Mouse (Mus musculus) embryo, embryonic 10.5 days (tissue): ENCODE results near the gene Bpifc.

ENCODE experiments used
- DNase-seq: peaks from one replicate; pipeline ENCODE4 v3.0.0-alpha.2; 2015; ENCODE audit warnings: low spot score

The Bpifc gene

DNA sequence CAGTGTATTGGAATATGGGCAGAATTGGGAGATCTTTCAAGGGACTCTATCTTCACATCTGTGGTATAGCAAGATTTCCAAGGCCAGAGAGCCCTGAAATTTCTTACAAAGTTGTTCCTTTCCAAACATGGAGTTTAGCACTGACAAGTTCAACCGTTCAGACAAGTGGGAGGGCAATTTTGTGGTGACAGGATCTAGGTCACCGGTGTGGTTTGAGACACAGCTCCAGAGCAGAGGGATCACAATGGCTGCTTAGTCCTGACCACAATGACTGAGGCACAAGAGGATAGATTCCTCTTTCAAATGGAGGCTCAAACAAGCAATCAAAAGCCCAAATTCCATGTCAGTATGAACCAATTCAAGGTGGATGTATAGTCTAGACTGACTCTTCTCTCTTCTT is 523 bp downstream of the Bpifc start:
- no peak for DNase-seq

DNA sequence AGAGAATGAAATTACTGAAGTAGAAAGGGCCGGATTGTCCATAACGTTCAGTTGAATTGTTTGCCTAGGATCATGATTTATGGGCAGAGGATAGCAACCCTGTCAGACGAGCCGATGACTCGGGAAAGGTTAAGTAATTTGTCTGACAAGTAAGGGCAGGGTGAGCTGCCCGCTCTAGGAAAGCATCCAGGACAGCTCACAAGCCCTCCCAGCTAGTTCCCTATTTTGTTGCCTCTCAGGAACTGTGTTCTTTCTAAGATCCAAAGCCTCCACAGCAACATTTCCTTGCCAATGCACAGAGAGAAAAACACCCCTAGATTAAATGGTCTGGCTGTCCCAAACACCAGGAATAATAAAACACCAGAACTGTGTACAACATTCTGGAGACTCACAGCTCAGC is 1.1 kb downstream of the Bpifc start:
- peak; percentile 18 for DNase-seq

DNA sequence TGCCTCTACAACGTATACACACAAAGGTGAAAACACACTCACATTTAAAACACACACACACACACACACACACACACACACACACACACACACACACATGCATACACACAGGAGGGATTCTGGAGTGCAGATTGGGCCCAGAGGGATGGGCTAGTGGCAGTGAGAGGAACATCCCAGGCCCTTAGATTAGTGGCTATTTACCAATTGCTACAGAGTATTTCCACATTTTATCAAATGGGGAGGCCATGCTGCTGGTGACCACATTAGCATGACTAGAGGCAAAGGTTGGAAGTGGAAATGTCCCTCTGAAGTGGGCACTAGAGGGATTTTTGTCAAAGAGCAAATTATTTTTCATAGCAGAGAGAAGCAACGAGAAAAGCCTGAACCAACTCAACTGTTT is 2.0 kb downstream of the Bpifc start:
- no peak for DNase-seq

DNA sequence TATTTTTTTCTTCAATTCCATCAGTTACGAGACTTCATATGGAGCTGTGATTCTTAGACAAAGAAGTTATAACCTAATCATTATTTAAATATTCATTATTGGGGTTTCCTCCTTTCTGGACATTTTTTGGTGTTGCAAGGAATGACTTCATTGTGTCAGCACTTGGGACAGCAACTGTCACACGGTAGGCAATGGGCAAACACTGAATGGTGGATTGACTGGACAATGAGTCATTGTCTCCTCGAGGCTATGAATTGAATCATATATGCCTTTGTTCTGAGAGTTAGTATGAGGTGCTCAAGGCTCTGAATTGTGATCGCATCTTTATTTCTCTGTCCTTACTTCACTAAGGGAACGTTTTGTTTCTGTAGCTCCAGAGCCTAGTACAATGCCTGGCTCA is 5.2 kb downstream of the Bpifc start:
- DNase-seq, result no peak

DNA sequence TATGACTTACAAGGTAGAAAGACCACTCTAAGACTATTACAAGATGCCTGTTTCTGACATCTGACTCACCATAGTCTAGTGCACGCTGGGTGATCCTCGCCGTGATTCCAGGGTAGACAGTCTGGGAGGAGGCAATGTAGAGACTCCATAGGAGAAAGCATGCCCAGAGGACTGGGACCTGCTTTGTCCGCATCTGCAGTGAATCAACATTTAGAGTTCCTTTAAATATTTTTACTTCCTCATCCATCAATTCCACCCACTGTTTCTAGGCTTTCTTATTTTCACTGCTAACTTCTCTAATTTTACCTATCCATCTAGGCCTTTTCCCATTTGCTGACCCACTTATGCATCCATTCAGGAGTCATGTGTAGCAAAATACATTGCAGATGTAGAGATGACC is 11.2 kb downstream of the Bpifc start:
- no peak for DNase-seq

DNA sequence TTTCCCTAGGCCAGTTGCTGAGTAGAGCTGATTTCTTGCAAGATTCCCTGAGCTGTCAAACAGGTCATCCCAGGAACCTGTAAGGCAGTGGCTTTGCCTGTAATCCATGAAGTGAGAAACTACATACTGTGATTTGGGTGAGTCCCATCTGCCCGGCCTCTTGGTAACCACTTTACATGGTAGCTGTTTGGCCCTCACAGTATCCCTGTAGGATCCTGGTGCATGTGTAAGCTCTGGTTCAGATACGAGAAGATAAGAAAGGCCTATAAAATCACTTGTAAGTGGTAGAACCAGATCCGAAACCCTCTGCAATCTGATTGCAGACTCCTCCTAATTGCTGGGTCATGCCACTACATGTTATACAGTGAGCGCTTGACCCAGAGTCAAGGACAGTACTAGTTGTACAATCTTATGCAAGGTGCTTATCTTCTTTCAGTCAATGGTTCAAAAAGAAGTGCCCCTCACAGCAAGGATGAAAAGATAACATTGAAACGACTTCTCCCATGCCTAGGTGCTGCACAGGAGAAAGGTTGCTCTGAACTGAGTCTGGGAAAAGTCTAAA is 17.1 kb downstream of the Bpifc start:
- no peak for DNase-seq

DNA sequence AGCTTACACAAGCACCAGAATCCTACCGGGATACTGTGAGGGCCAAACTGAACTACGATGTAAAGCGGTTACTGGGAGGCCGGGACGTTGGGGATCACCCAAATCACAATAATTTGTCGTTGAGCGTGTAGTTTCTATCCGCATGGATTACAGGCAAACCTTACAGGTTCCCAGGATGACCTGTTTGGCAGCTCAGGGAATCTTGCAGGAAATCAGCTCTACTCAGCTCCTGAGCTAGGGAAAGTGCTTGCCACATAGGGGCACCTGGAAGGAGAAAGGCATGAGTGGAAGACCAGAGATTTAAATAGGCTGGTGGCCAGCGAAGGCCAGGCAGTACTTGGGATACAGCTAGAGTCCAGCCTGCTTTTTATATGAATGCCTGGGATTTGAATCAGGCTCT is 17.9 kb downstream of the Bpifc start:
- no peak for DNase-seq

DNA sequence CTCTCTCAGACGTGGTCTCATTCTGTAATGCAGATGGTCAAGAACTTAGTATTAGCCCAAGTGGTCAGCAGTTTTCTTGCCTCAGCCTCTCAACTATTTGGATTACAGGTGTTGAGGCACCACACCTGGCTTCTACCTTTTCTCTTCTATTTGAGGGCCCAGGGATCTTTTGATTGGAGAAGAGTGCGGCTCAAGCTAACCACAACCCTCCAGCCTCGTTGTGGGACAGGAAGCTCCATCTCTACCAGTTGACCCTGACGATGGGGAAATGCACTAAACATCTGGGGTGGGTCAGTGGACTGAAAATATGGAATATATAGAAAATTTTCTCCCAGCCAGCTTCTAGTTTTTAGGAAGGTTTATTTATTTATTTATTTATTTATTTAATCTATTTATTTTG is 19.3 kb downstream of the Bpifc start:
- DNase-seq, result no peak

DNA sequence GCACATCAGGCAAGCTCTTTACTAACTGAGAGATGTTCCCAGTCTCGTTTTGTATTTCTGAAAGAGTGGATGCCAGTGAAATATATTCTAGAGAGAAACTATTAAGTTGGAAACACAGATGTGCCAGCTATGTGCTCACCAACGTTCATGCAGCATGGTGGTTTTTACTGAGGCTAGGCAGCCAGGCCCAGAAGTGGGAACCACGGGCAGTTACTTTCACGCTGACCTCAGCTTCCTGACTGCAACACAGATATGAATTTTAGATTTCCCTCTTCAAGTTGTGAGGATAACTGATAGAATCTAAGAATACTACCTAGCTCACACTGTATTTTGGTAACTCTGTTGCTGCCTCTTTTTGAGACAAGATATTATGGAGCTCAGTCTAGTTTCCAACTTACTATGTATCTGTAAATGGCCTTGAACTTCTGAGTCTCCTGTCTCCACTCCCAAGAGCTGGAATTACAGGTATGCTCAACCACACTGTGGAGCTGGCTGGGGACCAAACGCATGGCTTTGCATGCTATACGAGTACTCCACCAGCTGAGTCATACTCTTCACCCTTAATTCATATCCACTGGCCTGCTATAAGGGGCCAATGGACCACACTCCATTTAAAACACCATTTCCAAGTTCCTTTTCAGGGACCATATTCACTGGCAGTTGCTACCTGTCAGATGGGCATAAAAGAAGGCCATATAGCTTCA is 22.1 kb downstream of the Bpifc start:
- DNase-seq, result no peak

DNA sequence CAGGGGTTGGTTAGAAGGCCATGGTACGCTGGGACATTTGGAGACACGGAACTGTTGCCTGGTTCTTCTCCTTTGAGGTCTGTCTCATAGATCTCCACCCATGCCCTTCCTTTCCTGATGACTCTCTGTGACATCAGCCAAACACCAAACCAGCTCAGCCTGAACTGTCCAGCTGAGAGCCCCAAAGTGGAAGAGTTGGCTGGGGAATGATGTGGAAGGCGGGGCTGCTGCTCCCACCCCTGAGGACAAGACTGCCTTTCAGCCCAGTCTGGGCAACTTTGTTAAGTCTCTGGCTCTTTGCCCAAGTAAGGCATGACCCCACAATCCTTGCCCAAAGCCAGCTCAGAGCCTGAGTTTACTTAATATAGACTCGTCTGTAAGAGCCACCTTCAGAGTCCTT is 38.8 kb downstream of the Bpifc start:
- no peak for DNase-seq

DNA sequence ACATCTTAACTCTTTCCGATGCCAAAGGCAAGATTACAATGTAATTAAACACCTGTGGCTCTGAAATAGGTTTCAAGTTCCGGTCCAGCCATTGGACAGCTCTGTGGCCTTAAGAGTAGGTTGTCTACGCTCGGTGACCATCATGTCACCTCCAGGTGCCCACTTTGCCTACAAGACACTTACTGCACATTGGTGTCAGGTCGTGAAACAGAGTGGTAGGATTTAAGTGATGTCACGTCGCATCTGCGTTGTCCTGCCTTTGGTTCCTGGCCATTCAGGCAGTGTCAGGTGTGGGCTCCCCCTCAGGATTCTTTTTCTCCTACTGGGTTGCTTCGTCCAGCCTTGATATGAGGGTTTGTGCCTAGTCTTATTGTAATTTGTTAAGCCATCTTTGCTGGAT is 39.9 kb downstream of the Bpifc start:
- DNase-seq, result no peak

DNA sequence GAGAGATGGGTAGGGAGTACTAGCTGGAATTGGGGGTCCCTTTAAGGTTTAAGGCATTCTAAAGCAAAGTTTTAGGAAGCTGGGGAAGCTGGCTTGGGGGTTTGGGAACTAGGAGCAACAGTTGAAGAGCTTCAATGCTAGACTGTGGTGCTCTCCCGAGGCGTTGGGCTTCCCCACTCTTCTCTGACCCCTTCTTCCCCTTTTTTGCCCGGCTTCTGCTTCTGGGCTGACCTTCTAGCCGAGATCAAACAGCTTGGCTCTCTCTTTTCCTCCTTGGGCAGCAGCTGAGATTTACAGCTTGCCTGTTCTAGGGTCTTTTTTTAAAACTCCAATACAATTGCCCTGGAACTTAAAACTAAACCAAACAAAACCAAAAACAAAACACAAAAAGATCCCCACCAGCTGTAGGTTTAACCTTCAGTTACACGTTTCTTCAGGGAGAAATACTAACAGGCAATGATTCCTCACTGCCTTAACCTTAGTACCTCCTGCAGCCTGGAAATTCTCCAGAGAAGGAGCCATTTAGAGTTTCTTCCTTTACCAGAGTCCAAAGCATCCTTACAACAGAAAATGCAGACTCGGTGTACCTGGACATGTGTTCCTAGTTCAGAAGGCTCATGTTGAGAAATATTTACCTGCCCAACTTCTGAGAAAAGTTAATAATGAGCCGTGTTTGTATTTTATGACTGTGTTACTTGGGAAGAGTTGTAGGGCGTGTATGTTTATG is 41.6 kb downstream of the Bpifc start:
- DNase-seq, result no peak

DNA sequence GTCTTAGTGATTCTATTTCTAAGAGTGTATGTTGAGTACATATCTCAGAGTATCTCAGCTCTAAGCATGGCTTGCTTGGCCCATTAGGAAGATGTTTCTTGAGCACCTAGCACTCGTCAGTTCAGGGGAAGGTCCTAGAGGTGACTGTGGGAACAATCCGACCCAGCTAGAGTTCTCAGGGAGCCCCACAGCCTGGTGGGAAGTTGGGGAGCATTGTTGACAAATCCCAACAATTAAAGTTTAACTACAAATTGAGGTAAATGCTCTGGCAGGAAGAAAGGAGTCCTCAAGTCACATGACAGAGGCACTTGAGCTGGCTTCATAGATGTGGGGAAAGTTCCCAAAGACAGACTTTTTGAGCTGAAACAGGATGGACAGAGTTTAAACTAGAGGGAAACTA is 43.0 kb downstream of the Bpifc start:
- DNase-seq, result no peak

DNA sequence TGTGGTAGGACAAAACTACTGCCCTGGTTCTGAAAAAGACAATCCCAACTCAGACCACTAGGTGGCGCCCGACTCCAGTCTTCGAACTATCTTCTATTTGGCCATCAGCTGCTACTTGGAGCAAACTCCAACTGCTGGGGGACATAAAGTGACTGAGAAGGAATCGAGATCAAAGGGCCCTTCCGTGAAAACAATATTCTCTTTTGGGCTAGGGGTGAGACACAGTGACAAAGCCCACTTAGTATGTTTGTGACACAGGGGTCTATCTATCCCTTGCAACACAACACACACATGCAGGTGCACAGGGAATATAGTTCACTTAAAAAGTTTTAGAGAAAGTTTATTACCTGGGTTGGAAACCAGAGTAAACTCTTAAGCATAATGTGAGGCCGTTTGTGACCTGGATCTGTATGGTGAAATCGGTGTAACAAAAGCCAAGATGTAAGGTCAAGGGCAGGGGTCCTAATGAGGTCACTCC is 43.5 kb downstream of the Bpifc start:
- peak; percentile 92 for DNase-seq

DNA sequence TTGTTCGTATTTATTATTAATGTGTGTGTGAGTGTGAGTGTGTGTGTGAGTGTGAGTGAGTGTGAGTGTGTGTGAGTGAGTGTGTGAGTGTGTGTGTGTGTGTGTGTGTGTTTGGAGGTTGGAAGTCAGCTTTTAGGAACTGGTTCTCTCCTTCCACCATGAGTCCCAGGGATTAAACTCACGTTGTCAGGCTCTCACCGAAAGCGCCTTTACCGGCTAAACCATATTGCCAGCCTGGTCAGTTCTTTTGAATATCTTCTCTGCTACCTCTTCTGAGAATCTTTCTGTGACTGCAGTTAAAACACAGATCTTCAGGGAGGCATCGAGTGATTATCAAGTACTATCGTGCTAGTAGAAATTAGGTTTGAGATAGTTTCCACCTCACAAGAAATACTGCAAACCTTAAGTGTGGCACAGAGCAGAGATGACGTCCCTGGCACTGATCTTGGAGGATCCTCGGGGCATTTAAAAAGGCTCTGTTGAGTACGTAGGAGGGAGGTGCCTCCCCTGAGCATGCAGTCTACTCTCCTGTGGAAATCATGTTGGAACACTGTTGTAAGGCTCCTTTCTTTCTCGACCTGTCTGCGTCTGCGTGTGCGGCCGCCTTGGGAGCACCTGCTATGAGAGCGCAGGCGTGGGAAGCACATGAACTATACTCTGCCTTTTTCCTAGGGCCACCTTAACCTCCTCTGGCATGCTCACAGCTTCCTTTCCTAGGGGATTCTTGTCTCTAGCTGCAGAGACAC is 44.1 kb downstream of the Bpifc start:
- no peak for DNase-seq

DNA sequence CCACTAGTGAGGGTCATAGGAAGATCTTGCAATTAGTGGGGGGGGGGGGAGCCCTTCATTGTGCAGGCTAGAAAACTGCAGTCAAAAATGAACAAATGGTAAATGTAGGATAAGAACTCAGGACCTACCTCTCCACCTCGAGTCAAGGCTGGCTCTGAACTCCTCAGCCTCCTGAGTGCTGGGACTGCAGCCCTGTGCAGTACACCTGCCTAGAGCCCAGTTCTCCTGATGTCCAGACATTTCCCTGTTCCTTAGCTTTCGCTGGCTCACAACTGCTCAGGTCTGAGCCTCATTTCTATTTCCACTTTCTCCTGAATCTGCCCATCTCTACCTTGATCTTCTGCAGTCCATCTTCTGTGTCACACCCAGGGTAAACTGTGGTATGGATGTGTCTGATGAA is 45.2 kb downstream of the Bpifc start:
- DNase-seq, result no peak

DNA sequence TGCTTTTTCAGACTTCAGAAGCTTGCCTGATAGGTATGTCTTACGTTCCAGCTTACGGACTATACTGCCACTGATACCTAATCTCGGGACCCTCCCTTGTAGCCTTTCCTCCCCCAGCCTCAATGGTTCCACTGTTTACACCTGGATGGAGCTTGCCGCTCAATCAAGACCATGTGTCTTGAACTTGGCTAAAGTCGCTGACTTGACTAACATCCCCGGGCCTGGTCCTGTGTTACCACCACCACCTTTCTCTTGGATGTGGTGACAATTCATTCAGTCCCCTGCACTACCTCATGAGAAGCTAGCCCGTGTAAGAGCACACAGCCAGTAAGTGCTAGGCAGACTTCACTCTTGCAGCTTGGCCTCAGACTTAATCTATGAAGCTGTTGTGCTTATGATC is 47.4 kb downstream of the Bpifc start:
- DNase-seq, result no peak

DNA sequence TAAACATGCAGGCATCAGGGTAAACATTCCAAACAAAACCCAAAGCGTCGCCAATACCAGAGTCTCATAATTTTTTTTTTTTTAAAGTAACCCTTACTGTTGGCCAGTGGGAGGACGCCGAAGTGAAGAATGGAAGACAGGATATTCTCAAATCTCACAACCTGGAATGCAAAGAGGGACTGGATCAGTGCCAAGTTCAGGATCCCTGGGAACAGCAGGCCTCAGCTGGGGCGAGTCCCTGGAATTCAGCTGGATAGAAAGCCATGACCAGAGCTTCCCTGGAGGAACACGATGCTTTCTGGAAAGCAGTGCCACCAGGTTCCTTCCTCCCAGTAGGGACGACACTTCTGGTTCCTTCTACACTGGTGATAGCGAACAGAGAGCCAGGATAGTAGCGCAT is 48.8 kb downstream of the Bpifc start:
- no peak for DNase-seq

DNA sequence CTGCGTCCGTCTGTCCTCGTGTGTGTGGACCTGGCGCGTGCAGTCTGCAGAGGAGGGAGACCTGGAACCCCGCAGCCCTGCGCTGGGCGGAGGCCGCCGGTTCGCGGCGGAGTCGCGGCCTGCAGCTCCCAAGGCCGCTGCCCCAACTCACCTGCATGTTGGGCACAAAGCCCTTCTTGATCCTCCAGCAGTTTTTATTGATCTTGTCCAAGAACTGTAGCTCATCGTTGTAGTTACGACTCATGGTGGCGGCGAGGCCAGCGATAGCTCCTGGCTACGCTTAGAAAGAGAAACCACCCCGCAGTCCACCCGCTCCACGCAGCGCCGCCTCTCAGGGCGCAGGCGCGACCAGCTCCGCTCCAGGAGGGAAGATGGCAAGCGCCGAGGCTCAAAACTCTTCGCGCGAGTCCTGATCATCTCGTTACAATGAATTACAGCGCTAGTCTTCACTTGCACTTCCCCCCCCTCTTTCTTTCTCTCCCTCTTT is 54.2 kb downstream of the Bpifc start, which contains the start of gene Rtcb:
Rtcb (minus strand) TSS at position 360 of the 487 bp plus-strand sequence.
- DNase-seq, result peak; percentile 96

DNA sequence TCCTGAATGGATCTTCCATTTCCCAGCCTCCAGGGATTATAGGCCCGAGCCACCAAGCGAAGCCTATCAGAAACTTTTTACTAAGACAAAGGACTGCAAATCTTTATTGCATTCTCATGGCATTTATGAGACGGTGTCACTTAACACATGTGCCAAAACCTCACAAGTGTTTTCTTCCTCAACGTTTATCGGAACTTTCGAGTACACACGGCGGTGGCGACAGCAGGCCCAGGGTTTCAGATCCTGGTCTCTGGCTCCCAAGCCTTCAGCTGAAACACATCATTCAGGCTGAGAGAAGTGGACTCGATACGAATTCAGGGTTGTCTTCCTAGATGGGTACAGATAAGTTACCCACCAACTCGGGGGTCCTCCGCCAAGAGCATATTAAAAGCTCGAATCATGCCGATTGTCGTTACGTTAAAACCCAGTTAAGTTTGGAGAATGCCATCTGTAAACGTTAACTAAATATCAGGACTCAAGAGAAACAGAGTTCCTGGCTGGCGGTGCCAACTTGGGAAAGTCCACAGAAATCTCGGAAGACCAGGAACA is 54.8 kb downstream of the Bpifc start:
- peak; percentile 40 for DNase-seq

DNA sequence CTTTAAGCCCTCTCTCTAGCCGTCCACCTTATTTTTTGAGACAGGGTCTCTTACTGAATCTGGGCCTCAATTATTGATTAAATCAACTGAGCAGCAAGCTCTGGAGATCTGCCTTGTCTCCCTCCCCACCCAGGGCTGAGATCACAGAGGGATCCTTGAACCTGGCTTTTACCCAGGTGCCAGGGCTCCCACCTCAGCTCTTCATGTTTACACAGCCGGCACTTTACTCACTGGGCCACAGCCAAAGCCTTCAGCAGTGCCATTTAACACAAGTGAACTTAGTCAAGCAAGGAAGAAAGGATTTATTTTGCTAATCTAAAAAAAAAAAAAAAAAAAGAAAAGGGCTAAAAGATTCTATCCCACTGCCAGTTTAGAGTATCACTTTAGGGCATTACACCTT is 57.3 kb downstream of the Bpifc start:
- no peak for DNase-seq

DNA sequence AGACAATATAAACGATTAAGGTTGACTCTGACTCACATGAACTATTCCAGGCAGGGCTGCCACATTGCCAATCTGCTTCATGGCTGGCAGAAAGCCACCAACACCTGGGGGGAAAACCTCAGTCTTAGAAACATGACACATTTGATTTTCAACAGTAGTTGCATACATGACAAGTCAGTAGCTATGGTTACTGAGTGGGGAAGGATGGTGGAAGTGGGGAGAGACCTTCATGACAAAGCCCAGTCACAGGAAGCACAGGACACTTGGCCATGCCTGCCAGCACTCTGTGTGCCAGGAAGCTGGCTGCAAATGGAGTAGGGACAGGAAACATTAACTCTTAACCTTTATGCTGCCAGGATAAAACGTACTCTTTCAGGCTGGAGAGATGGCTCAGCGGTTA is 58.3 kb downstream of the Bpifc start:
- no peak for DNase-seq
